9 mouse cellular contexts compared by ENCODE assay signal in the genomic region with DNA sequence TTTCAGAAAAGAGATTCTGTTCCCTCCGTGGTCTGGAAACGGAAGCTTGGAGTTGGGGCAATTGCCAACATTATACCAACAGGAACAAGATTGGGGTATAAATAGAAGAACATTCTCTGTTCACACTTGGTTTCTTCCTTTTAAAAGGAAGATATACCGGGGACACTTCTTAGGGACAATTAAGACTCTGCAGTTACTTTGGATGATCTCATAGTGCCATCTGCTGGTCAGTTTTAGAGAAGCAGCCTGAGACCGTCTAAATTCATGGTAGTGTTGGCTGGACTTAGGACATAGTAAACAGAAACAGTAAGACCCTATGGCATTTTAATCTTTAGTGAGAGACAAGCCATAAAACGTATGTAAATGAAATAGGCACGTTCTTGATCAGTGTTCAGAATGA. TPM values are rescaled to one million over a fixed set of nuclear protein-coding genes. Genes with fewer than 3 reads are reported as not detected.
DNase-seq lines count a peak whose midpoint lies in the region; ATAC-seq and TF ChIP-seq lines count a peak whose summit lies in the region.
"Had no signal": no experiment of that assay in that cellular context is flagged by ENCODE, and none has a peak within 500 bp of the region (broad histone marks: within the 10 kb centered on the region; RNA-seq: fewer than 3 reads in every experiment).

No protein-coding gene starts in this region.

- H3K9ac ChIP-seq in kidney, embryonic 15.5 days, result no peak overlapping the region
- no peak overlapping the region for H3K9ac ChIP-seq in MEL (ENCODE audit: control insufficient read depth, low read depth, low read length, poor library complexity, severe bottlenecking)
- no peak overlapping the region for H3K9ac ChIP-seq in midbrain, embryonic 15.5 days
- H3K9ac ChIP-seq: limb, embryonic 13.5 days had no signal

- TF ChIP-seq CTCF in kidney, adult 2 months (conservative IDR thresholded peaks at IDR 0.05; ENCODE audit: insufficient read depth, insufficient read length, low read depth, low read length), result peak; percentile 30
- TF ChIP-seq CTCF in MEL (IDR thresholded peaks at IDR 0.05 in 2 of 3, conservative IDR thresholded peaks at IDR 0.05 in 1 of 3; ENCODE audit: control insufficient read depth in 1 of 3, insufficient read depth in 1 of 3, low read depth in 2 of 3, low read length in 3 of 3, poor library complexity in 1 of 3, severe bottlenecking in 1 of 3), result peak; percentile 43 to 76 (median 52)

- H3K79me2 ChIP-seq in MEL (ENCODE audit: control insufficient read depth, insufficient read depth, low read length, poor library complexity), result no peaks in the 10 kb centered on the region

- no peak overlapping the region for H3K27ac ChIP-seq in kidney, adult 2 months (ENCODE audit: insufficient read depth, low read depth, low read length)
- H3K27ac ChIP-seq in kidney, embryonic 15.5 days, result no peak overlapping the region
- H3K27ac ChIP-seq in MEL (ENCODE audit: control insufficient read depth, low read depth, low read length), result no peak overlapping the region
- no peak overlapping the region for H3K27ac ChIP-seq in midbrain, embryonic 15.5 days
- H3K27ac ChIP-seq: limb, embryonic 13.5 days had no signal

- TF ChIP-seq EP300 in MEL (IDR thresholded peaks at IDR 0.05; ENCODE audit: low read depth in 1 of 2, low read length in 2 of 2), result no peak

- H3K4me1 ChIP-seq in kidney, adult 2 months (ENCODE audit: control insufficient read depth, insufficient read depth, low read length), result no peaks in the 10 kb centered on the region
- H3K4me1 ChIP-seq in kidney, embryonic 15.5 days, result no peaks in the 10 kb centered on the region
- H3K4me1 ChIP-seq in MEL (ENCODE audit: control insufficient read depth in 1 of 2, insufficient read depth in 2 of 2, low read length in 2 of 2), result no peaks in the 10 kb centered on the region
- no peaks in the 10 kb centered on the region for H3K4me1 ChIP-seq in midbrain, embryonic 15.5 days
- H3K4me1 ChIP-seq: limb, embryonic 13.5 days had no signal

- H3K27me3 ChIP-seq in kidney, adult 2 months (replicated peaks; ENCODE audit: control insufficient read depth, insufficient read depth, low read length), result no peaks in the 10 kb centered on the region
- no peaks in the 10 kb centered on the region for H3K27me3 ChIP-seq in kidney, embryonic 15.5 days
- no peaks in the 10 kb centered on the region for H3K27me3 ChIP-seq in MEL (ENCODE audit: control insufficient read depth in 1 of 2, insufficient read depth in 2 of 2, low read length in 2 of 2)
- no peaks in the 10 kb centered on the region for H3K27me3 ChIP-seq in midbrain, embryonic 15.5 days (replicated peaks)
- H3K27me3 ChIP-seq: limb, embryonic 13.5 days had no signal

- peak; percentile 80 for TF ChIP-seq RAD21 in MEL (IDR thresholded peaks at IDR 0.05; ENCODE audit: low read depth, low read length)

- no peak; the same call in 1 of the 2 replicates for ATAC-seq in kidney, embryonic 15.5 days (replicated peaks; ENCODE audit: low FRiP score)
- ATAC-seq in midbrain, embryonic 15.5 days (replicated peaks), result peak; percentile 62
- no peak for ATAC-seq in monocyte, adult 5-6 weeks (replicated peaks; ENCODE audit: insufficient number of reproducible peaks, low FRiP score, low TSS enrichment, poor library complexity, severe bottlenecking)

- peak; percentile 67 for DNase-seq in kidney, adult 2 months
- peak; percentile 54 for DNase-seq in MEL (ENCODE audit: low read depth, low spot score)
- DNase-seq in cerebellum, postnatal 10 days, result peak; percentile 82 to 88
- peak; percentile 64 for DNase-seq in heart, postnatal 4 days
- peak; percentile 71 to 73 for DNase-seq in layer of hippocampus, postnatal 10 days (ENCODE audit: low spot score in 2 of 2)

- WGBS in kidney, adult 2 months, result 27% methylated on average over 6 of the region's 6 CpGs
- 26% methylated on average over 6 of the region's 6 CpGs for WGBS in kidney, embryonic 15.5 days
- WGBS in midbrain, embryonic 15.5 days, result 26% methylated on average over 6 of the region's 6 CpGs

- H3K9me3 ChIP-seq in kidney, embryonic 15.5 days (replicated peaks), result no peaks in the 10 kb centered on the region
- H3K9me3 ChIP-seq in MEL (replicated peaks; ENCODE audit: insufficient read depth, low read length), result no peaks in the 10 kb centered on the region
- H3K9me3 ChIP-seq in midbrain, embryonic 15.5 days, result no peaks in the 10 kb centered on the region
- H3K9me3 ChIP-seq: limb, embryonic 13.5 days had no signal

- TF ChIP-seq POLR2A in kidney, adult 2 months (IDR thresholded peaks at IDR 0.05; ENCODE audit: low read depth, low read length), result no peak
- TF ChIP-seq POLR2A in MEL (IDR thresholded peaks at IDR 0.05; ENCODE audit: control insufficient read depth in 1 of 2, insufficient read depth in 1 of 2, low read depth in 1 of 2, low read length in 2 of 2, poor library complexity in 1 of 2), result no peak

- H3K36me3 ChIP-seq in kidney, adult 2 months (ENCODE audit: control insufficient read depth, insufficient read depth, low read length), result no peaks in the 10 kb centered on the region
- no peaks in the 10 kb centered on the region for H3K36me3 ChIP-seq in kidney, embryonic 15.5 days
- no peaks in the 10 kb centered on the region for H3K36me3 ChIP-seq in MEL (ENCODE audit: control insufficient read depth in 1 of 2, insufficient read depth in 2 of 2, low read length in 2 of 2)
- H3K36me3 ChIP-seq in midbrain, embryonic 15.5 days (replicated peaks), result peaks cover 37% of the 10 kb centered on the region

- no peak overlapping the region for H3K4me3 ChIP-seq in kidney, adult 2 months (ENCODE audit: insufficient read depth, low read depth, low read length)
- no peak overlapping the region for H3K4me3 ChIP-seq in kidney, embryonic 15.5 days (replicated peaks)
- no peak overlapping the region for H3K4me3 ChIP-seq in MEL (ENCODE audit: control insufficient read depth in 1 of 2, insufficient read depth in 1 of 2, low read depth in 2 of 2, low read length in 2 of 2)
- H3K4me3 ChIP-seq in midbrain, embryonic 15.5 days, result no peak overlapping the region
- H3K4me3 ChIP-seq: limb, embryonic 13.5 days had no signal

- H3K4me2 ChIP-seq in kidney, embryonic 15.5 days, result no peak overlapping the region
- H3K4me2 ChIP-seq in midbrain, embryonic 15.5 days, result no peak overlapping the region
- H3K4me2 ChIP-seq: limb, embryonic 13.5 days had no signal

TF ChIP-seq in MEL, 35 proteins besides CTCF, POLR2A, EP300 and RAD21:
- TF ChIP-seq SMC3 (IDR thresholded peaks at IDR 0.05; ENCODE audit: low read depth, low read length) (peak; percentile 59), HCFC1 (IDR thresholded peaks at IDR 0.05; ENCODE audit: low read depth, low read length) (no peak), ZC3H11A (IDR thresholded peaks at IDR 0.05; ENCODE audit: low read depth, low read length) (0 out of 2 replicates have a peak, but pooled peaks have one; percentile 25)

RNA-seq across cellular contexts. Expression of a gene that starts 54.9 kb away (rescaled TPM):
- 0.63 and 0.79 TPM in 2 replicates for polyA plus RNA-seq in kidney, adult 2 months (2012; rRNA removed)
- 1.7 and 2.1 TPM in 2 replicates for polyA plus RNA-seq in kidney, embryonic 15.5 days (2015; fragmentation: Nextera tagmentation; extraction: Ambion mirVana)
- total RNA-seq in MEL (2012; rRNA removed), result not detected in 2 replicates
- not detected for polyA plus RNA-seq in MEL (2012; ENCODE audit: insufficient read depth in 1 of 2, insufficient read length in 2 of 2, low read depth in 1 of 2, low replicate concordance in 2 of 2, missing spikeins in 1 of 2)
- under 1 TPM; 0.74 to 0.77 TPM for total RNA-seq in heart, postnatal 4 days (2021)
- total RNA-seq in layer of hippocampus, postnatal 10 days (2021), result 10 to 100 TPM; 47.3 to 52.1 TPM
- polyA plus RNA-seq in midbrain, embryonic 15.5 days (2015; fragmentation: Nextera tagmentation; extraction: Ambion mirVana), result 35.1 and 39.1 TPM in 2 replicates
- total RNA-seq in monocyte, adult 5-6 weeks (2017), result 0.32 to 2.3 TPM in 2 of 3 replicates, not detected in the other

Comparison
In these comparisons a context has a peak if more than half of its experiments do, and no peak if none do; other contexts are left out.
1. RNA of a gene that starts 54.9 kb away (total RNA-seq): 47.3 to 52.1 TPM in layer of hippocampus, postnatal 10 days; 0.74 to 0.77 TPM in heart, postnatal 4 days, not detected in MEL and 0.32 to 2.3 TPM in monocyte, adult 5-6 weeks; every median in the first group is over 10 times any median in the second.
2. Peak in every context shown above with its lines, with median percentiles within 50 percentile points of each other: DNase-seq.